Mouse (Mus musculus): ENCODE results near the gene Jph2.

Jph2 gene

DNA sequence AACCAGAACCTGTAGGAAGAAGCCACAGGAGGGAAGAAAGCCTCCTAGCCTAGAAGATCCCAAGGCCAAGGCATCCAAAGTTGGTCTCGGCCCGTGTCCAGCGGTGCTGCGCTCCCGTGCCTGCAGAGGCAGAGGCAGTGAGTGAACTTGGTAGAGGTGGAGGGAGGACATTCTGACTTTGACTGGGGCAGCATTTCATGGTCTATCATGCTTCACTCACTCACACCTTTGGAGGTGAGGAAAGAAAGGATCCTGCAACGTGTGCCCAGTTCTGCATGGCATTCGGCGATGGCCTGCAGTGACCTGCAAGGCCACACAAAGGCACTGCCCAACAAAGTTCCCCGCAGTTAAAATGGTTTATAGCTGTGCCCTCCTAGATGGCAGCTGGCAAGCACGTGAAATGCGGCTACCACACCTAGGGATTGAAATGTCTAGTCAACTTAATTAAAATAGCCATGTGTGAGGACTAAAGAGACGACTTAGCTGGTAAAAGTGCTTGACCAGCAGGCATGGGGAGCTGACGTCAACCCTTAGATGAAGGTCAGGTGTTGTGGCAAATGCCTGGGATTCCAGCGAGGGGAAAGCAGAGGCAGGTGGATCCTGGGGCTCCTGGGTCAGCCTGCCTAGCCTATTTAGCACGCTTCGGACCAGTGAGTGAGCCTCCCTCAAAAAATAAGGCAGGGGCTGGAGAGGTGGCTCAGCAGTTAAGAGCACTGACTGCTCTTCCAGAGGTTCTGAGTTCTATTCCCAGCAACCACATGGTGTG, 36.8 kb downstream of the Jph2 start:
- no peak for DNase-seq (ENCODE audit: low spot score in 2 of 2)

DNA sequence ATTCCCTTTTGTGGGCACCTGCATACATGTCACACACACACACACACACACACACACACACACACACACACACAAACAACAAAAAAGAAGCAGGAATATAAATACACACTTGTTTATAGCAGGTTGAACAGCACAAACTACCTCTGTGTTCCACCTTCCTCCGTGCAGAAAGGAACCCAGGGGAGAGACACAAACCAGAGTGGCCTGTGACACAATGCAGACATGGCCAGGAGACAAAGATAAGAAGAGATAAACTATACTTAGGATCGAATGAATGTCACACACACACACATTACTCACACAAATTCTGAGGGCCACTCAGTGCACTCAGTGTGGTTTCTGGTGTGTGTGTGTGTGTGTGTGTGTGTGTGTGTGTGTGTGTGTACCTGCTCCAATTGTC, 38.5 kb downstream of the Jph2 start:
- DNase-seq (ENCODE audit: low spot score in 2 of 2): no peak

DNA sequence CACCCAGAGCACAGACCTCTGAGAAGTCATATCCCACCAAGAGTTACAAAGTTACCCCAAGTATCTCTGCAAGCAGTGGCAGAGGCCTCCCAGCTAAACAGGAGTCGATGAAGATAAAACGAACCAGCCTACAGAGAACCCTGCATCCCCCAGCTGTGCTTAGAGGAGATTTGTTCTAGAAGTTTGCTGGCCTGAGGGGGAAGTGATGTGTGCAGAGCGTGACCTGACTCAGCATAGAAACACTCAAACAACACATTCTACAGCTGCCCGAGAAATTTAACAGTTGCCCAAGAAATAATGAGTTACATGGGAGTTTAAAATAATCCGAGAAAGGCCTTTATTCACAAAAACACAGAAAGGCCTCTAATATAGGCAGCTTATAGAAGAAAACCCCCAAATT, 39.1 kb downstream of the Jph2 start:
- DNase-seq (ENCODE audit: low spot score in 2 of 2): no peak

DNA sequence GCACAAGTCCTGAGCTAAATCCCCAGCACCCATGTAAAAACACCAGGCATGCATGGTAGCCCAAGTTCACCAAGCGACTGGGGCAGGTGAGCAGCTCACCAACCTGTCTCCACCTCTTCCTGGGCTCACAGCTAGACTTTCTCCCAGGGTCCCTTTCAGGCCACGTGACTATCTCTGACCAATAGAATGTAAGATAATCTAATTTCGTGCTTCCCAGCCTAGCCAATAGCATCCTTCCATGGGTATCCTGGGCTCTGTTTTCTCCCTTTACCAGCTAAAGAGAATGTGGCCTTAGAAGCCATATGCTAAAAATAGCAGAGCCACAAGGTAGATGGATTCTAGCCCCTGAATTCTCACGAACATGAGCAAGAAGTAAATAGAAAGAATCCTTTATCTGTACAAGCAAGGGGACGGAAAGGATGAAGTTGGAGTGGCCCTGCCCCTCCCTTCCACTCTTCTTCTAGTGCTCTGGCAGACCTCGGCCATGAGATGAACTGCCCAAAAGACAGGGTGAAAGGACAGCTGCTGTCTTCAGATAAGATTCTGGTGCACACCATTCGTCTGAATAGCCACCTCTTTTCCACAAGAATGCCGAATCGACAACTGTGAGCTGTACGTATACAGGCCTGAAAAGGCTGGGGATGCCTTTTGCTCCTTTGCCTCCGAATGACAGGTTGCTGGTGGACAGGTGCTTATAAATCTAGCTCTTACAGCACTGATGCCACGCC, 41.5 kb downstream of the Jph2 start:
- DNase-seq (ENCODE audit: low spot score in 2 of 2): no peak

DNA sequence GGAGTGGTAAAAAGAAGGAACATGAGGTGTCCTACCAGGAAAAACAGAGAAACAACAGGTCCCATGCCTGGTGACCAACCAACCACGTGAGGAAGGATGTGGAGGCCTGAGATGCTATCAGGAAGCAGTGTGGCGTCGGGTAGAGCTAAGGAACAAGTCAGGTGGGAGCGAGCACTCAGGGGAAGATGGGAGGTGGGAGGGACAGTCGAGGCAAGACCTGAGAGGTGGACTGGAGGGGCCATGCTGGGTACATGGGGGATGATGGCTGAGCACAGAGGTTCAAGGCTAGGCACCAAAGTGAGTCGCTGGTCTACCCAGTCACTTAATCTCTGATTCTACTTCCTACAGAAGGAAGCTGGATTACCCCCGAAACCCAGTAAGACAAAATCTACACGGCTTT, 42.1 kb downstream of the Jph2 start:
- no peak for DNase-seq (ENCODE audit: low spot score in 2 of 2)

DNA sequence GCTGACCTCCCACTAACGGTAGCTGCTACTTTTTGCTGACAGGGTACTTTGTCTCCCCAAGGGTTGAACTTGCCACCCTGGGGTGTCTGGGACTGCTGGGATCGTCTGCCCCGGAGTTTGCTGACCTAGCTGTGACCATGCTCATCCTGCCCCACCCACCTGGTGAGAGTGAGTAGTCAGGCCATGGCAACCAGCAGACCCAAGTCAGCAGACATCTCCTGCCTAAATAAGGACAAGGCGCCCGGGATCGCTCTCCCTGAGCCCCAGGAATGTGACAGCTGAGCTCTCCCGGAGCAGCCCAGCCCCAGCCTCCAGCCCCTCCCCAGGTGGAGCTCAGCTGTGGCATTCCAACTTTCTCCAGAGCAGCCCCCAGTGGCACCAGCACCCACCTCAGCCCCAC, 44.1 kb downstream of the Jph2 start:
- DNase-seq (ENCODE audit: low spot score in 2 of 2): no peak

DNA sequence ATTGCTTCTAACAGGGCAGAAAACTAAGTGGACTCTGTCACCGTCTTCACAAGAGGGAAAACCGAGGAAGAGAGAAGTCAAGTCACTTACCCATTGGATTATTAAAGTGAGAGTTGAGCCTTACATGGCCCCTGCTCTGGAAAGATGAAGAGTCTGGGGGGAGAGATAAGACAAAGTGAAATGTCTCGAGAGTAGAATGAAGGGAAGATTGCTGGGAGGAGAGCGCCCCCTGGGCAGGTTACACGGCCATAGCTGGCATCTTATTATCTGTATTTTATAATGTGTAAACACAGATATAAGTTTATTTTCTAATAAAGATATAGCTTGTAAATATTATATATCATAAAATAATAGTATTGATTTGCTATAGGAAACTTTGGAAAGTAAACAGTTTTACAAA, 47.4 kb downstream of the Jph2 start:
- no peak for DNase-seq (ENCODE audit: low spot score in 2 of 2)

DNA sequence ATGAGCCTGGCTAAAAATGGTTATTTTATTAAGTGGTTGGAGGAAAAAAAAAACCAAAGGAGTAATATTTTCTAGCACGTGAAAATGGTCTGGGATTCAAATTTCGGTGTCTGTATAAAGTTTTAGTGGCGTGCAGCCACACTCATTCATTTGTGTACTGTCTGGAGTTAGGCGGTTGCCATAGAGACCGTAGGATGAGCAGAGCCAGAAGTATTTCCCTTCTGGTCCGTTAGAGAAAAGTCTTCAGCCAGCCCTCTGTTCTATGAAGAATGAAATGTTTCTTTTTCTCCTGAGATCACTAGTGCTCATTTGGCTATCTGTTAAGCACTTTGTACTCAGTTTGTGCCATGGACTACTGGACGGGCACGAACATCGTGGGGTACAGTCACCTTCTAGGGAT, 48.4 kb downstream of the Jph2 start:
- DNase-seq (ENCODE audit: low spot score in 2 of 2): no peak

DNA sequence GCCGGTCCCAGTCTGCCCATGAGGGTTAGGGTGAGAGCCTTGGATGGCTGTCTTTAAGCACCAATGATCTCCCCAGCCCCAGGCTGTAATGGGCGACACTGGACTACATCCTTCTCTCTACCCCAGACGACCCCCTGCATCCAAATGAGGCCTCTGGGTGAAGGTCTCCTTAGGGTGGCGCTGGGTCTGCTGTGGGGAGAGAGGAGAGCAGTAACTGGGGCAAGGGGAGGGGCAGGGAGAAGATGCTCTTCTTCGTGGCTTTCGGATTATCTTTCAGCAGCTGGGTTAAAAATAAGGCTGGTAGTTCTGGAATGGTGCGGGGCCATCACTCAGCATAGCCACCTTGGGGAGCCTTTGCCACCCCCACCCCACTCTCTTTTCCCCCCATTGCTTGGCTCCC, 49.1 kb downstream of the Jph2 start:
- DNase-seq (ENCODE audit: low spot score in 2 of 2): no peak

DNA sequence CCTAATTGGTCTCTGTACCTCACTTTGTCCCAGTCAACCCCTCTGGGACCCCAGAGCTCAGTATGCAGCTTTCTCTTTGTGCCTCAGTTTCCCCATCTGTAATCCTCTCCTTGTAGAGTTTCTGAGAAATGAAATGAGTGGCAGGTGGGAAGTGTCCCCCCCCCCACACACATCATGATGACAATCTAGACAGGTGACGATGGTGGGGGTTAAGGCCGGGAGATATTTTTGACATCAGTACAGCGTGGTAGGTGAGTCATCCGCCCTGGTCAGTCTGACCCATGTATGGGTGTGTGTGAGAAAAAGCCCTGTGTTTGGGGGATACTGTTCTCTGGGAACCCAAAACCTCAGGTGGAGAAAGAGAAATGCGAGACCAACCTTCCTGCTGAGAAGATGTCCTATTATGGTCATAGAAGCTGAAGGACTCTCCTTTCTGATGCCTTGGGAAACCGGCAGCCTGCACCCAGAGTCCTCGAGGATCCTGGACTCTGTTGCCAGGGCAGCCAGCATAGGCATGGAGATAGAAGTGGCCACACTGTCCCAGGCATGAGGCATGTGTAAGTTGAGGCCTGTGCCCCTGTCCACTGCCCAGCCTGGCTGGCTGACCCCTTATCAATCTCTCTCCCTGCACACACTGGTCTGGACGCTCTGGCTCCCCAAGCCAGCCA, 50.1 kb downstream of the Jph2 start:
- no peak for DNase-seq (ENCODE audit: low spot score in 2 of 2)

DNA sequence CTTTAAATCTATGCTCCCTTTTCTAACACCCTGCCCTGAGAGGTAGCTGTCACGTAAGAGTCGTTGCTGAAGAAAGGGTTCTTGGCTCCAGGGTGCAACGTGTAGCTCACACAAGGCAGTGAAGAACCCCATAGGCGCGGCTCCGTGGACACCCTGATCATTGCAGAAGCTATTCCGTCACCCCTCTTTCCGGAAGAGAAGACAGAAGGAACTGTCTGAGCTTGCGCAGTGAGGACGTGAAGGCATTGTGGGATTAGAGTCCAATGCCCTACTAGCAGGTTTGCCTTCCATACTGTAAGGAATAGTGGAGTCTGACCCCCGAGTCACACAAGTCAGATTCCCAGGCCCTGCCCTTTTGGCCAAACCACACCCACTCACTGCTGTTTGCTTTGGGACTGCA, 51.3 kb downstream of the Jph2 start:
- DNase-seq (ENCODE audit: low spot score in 2 of 2): no peak

DNA sequence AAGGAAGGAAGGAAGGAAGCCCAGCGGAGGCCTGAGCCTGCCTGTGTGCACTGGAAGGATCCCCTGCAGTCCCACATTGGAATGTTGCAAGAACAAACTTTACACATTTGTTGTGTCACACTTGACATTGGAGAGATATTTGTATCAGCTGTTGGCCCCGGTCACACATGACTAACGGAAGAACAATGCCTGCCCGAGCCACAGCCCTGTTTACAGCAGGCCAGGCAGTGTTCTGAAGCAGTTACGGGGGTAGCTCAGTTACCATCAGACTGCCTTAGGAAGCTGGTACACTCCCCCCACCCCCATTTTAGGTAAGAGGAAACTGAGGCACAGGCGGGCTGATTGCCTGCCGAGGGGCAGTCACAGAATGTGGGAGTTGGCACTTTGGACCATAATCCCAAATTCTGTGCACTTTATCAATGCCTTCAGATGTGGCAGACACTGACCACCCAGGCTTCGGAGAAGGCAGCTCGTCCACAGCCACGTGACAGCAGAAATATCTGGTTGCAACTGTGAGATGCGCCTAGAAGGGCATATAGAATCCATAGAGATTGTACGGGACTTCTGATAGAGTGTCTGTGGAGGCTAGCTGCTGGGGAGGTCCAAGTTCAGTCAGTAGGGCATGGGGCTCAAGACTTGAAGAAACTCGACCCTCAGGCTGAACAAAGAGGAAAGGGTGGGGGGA, 52.7 kb downstream of the Jph2 start:
- no peak for DNase-seq (ENCODE audit: low spot score in 2 of 2)

DNA sequence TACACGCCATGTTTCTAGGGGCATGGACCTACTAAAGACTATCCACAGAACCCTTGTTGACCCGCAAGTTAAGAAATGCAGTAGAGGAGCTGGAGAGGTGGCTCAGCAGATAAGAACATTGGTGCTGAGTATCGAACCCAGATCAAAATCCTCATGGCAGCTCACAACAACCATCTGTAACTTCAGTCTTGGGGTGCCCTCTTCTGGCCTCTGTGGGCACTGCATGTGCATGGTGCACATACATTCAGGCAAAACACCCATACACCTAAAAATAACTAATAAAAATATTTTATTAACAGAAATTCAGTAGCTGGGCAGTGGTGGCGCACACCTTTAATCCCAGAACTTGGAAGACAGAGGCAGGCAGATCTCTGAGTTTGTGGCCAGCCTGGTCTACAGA, 54.1 kb downstream of the Jph2 start:
- no peak for DNase-seq (ENCODE audit: low spot score in 2 of 2)

DNA sequence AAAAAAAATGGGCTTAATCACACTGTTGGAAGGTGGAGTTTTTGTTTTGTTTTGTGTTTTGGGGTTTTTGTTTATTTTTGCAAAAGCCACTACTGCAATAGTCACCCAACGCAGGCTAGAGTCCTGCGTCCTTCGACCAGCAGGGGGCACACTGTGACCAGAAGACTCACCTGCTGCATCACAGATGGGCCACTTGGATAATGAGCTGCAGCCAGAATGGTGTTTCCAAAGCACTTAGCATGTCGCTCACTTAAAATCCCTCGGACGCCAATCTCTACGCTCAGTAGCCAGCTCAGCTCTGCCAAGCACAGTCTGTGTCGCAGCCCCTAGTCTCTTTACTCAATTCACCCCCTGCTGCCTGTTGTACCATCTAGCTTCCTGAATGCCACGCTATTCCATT, 57.5 kb downstream of the Jph2 start:
- DNase-seq (ENCODE audit: low spot score in 2 of 2): peak; percentile 47 to 70

DNA sequence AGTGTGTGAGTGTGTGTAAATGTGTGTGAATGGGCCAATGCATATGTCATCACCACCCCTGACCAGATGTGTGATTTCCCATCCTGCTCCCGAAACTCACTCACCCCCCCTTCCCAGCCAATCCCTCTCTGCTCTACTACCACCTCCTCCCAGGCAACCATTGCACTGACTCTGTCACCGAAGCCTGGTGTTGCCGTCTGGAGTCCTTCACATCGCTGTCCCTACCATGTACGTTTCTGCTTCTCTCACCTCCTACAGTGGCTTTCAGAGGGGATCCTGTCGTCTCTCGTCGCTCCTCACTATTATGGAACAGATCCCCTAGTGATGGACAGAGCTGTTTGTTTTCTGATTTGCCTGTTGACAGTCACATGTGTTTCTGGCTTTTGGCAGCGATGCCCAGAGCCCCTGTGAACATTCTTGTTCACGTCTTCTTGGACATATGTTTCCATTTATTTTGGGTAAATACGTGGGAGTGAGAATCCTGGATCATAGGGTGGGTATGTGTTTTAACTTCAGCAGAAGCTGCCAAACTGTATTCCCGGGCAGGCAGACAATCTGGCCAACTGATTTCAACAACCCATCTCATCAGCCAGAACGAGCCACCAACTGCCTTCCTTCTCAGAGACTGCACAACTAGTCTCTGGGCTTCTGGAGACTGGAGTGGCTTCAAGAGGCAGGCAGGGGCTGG, 65.3 kb downstream of the Jph2 start:
- DNase-seq (ENCODE audit: low spot score in 2 of 2): no peak

DNA sequence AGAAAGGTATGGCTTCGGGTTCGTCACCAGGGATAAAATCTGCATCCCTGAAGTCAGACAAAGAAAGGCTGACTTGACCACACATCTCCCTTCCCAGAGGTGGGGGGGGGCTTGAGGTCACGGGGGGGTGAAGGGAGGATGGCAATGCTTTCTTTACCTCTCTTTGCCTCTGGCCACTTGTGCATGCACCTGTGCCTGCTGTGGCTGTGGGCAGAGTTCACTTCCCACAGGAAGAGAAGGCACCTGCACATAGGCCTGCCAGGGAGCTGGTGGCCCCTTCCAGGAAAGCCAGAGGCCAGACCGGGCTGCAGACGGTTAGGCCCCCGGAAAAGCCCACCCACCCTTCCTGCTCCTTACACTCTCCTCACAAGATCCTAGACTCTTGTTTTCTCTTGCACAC, 66.4 kb downstream of the Jph2 start:
- no peak for DNase-seq (ENCODE audit: low spot score in 2 of 2)

DNA sequence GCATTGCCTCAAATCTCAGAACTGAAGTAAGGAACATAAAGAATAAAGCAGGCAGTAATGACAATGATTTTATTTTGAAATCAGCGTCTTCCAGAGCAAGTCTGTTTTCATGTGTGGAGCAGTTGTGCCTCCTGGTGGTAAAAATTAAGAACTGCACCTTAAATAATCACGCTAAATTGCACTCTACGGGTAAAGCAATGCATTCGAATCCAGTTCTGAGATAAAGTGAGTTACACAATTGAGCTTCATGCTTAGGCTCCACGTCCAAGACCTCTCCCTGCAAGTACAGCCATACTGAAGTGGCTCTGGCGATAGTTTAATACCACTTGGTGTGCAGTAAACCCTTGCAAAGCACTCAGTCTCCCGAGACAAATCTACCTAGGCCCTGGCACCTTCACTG, 67.1 kb downstream of the Jph2 start:
- no peak for DNase-seq (ENCODE audit: low spot score in 2 of 2)

DNA sequence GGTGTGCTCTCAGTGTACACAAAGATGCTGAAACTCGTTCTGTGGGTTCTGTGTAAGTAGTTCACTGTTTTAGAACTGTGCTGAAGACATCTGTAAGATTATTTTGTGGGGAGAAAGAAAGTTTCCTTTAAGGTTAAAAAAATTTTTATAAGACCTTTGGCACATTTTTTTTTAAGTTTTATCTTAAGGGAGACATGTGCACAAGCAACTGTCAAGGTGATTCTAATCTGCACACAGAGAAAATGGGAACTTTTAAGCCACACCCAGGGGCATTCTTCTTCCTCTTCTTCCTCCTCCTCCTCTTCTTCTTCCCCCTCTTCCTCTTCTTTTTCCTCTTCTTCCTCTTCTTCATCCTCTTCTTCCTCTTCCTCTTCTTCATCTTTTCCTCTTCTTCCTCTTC, 74.6 kb downstream of the Jph2 start:
- no peak for DNase-seq (ENCODE audit: low spot score in 2 of 2)

DNA sequence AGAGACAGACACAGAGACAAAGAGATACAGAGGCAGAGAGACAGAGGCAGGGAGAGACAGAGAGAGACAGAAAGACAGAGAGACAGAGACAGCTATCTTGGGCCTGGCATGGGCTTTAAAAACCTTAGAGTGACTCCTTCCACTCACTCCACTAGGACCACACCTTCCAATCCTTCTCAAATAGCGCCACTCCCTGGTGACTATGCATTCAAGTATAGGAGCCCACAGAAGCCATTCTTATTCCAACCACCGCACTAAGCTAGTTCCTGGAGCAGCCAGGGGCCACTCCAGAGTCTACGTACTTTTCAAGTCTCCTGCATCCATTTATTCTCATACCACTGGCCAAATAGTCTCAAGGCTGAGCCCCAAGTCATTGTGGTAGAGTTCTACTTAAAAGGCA, 79.0 kb downstream of the Jph2 start:
- no peak for DNase-seq (ENCODE audit: low spot score in 2 of 2)

DNA sequence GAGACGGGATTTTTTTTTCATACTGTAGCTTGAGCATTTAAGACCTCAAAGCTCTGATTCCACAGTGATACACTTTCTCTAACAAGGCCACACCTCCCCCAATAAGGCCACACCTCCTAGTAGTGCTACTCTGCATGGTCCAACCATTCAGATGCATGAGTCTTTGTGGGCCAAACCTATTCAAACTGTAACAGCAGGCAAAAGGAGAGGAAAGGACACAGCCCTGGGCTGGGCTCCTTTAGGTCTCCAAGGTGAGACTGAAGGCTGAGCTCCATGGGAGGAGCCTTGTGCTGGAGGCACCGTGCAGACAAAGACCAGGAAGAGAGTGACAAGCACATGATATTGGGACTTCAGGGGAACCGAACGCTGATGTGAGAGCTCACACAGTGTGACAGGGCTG, 80.5 kb downstream of the Jph2 start:
- no peak for DNase-seq (ENCODE audit: low spot score in 2 of 2)

DNA sequence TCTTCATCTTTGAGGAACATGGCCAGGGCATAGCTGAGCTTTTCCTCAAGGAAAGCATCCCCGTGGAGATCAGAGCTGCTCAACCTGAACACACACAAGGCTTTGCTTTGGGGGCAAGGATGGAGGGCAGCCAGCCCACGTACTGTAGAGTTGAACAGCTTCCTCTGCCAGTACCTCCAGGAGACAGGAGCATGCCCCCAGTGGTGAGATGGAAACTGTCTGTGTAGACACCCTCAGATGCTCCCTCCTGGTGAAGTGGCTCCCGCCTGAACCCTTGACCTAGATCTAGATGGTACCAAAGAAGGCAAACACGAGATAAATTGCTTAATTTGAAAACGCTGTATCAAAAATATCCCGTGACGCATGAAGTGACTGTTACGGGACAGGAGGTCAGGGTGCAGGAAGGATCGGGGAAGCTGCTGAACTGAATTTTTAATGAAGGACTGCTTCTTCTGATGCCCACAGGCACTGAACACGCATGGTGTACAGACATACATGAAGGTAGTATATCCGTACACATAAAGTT, 87.6 kb downstream of the Jph2 start:
- no peak for DNase-seq (ENCODE audit: low spot score in 2 of 2)

DNA sequence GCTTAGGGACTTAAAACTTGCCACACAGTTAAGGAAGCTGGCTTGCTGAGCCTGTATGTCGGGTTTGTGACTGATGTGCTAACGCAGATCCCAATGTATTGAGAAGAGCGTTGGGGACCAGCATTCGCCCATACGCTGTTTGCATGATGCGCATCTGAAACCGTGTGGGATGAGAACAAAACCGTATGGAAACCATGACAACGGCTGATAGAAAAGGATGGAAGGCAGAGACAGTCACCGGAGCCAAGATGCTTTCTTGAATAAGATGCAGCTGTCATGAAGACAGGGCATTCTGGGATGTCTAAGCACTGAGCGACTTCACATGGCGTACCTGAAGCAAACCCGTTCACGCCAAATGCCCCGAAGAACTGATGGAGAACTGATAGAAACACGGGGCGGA, 88.4 kb downstream of the Jph2 start:
- DNase-seq (ENCODE audit: low spot score in 2 of 2): no peak
